Mouse (Mus musculus) bone marrow macrophage, adult 2 months (primary cell): Measurements from ENCODE around the gene Gm9887.

Source experiments
- CTCF ChIP-seq: IDR thresholded peaks from 2 replicates; pipeline ENCODE4 v1.5.1; 2012; ENCODE audit warnings: low read depth, mild to moderate bottlenecking, low read length, moderate library complexity
- POLR2A ChIP-seq: IDR thresholded peaks from 2 replicates; pipeline ENCODE4 v1.6.1; 2012; ENCODE audit warnings: mild to moderate bottlenecking, low read depth, low read length, borderline replicate concordance

GRCm38 (mm10) chr12:69418606-69419005 lies 46.3 kb upstream of the Gm9887 start:
- no peak for TF ChIP-seq CTCF
- no peak for TF ChIP-seq POLR2A
